Mouse (Mus musculus) liver, embryonic 14.5 days (tissue): ENCODE data around the gene Actb. TPM values are rescaled to one million over a fixed set of nuclear protein-coding genes. Genes with fewer than 3 reads are reported as not detected.

ENCODE experiments used
- ATAC-seq: fragments of 200-750 bp; cut with Nextera tagmentation; 2 replicates; pipeline ENCODE4 v1.8.0; 2017; ENCODE audit warnings: moderate number of reproducible peaks, mild to moderate bottlenecking, moderate library complexity; ENCODE audit not compliant: insufficient read depth
- DNase-seq, 3 experiments: peaks; one replicate each; pipeline ENCODE4 v3.0.0-alpha.2; 2012 to 2013; ENCODE audit warnings: low read depth in 3 of 3, low spot score in 3 of 3
- H3K27ac ChIP-seq: fragments of 300-500 bp; sonication (generic); 2 replicates; pipeline ENCODE4 v1.5.1; 2014; ENCODE audit warnings: moderate library complexity, mild to moderate bottlenecking, control low read depth, inconsistent platforms
- H3K27me3 ChIP-seq: fragments of 300-500 bp; sonication (generic); 2 replicates; pipeline ENCODE4 v1.6.1; 2014; ENCODE audit warnings: mild to moderate bottlenecking, low read length, moderate library complexity; ENCODE audit not compliant: control insufficient read depth, insufficient read depth
- H3K36me3 ChIP-seq: fragments of 300-500 bp; sonication (generic); replicated peaks from 2 replicates; pipeline ENCODE4 v1.6.1; 2014; ENCODE audit warnings: low read depth; ENCODE audit not compliant: control insufficient read depth, insufficient read depth
- H3K4me1 ChIP-seq, 2 experiments: fragments of 200-500 bp in 1 of 2; fragments of 300-500 bp in 1 of 2; sonication (generic) in 1 of 2; replicated peaks; 2 replicates each; pipeline ENCODE4 v1.6.1; 2012 to 2014; ENCODE audit warnings: antibody characterized with exemption in 1 of 2, inconsistent platforms in 1 of 2, low read length in 1 of 2; ENCODE audit not compliant: control insufficient read depth in 2 of 2, insufficient read depth in 2 of 2
- H3K4me2 ChIP-seq: fragments of 300-500 bp; sonication (generic); 2 replicates; pipeline ENCODE4 v1.6.1; 2014; ENCODE audit warnings: low read depth, mild to moderate bottlenecking, control low read depth, moderate library complexity
- H3K4me3 ChIP-seq, 2 experiments: fragments of 200-500 bp in 1 of 2; fragments of 300-500 bp in 1 of 2; sonication (generic) in 1 of 2; 2 replicates each; pipeline ENCODE4 v1.5.1; 2012 to 2014; ENCODE audit warnings: low read depth in 2 of 2, low read length in 2 of 2, mild to moderate bottlenecking in 2 of 2, control low read depth in 1 of 2, inconsistent platforms in 1 of 2, moderate library complexity in 1 of 2; ENCODE audit not compliant: insufficient read depth in 1 of 2
- H3K9ac ChIP-seq: fragments of 300-500 bp; sonication (generic); replicated peaks from 2 replicates; pipeline ENCODE4 v1.6.1; 2014; ENCODE audit warnings: mild to moderate bottlenecking, control low read depth, moderate library complexity
- H3K9me3 ChIP-seq: fragments of 300-500 bp; sonication (generic); 2 replicates; pipeline ENCODE4 v1.6.1; 2016; ENCODE audit warnings: low read length, mixed read lengths; ENCODE audit not compliant: control insufficient read depth
- CTCF ChIP-seq: IDR thresholded peaks from 2 replicates; pipeline ENCODE4 v1.5.1; 2016; ENCODE audit warnings: antibody characterized with exemption, low read depth, control low read depth
- EP300 ChIP-seq: IDR thresholded peaks from 2 replicates; pipeline ENCODE4 v1.6.1; 2016; ENCODE audit warnings: antibody characterized with exemption, low read depth
- WGBS: fragments of 180-500 bp; shearing (Covaris S2); extraction: QIAGEN DNeasy Blood & Tissue Kit; methylation state at CpG from one replicate; pipeline ENCODE4 v1.1.7; 2014; ENCODE audit not compliant: insufficient replicate concordance; 5-methylcytosine and 5-hydroxymethylcytosine counted together
- polyA plus RNA-seq, 2 experiments: library from polyadenylated mRNA; depleted of rRNA in 1 of 2; stranded (reverse) in 1 of 2; unstranded in 1 of 2; fragments of >200 nt; fragmentation: Nextera tagmentation in 1 of 2; extraction: Ambion mirVana in 1 of 2; gene quantifications; 2 replicates each; pipeline versions ENCODE4 v1.2.1 to v1.2.3; 2012 to 2014

Gene Actb
- polyA plus RNA-seq, 2 experiments: 920 to 7,802 TPM

GRCm38 (mm10) chr5:142944979-142945682, 38.6 kb upstream of the Actb start:
- H3K9ac ChIP-seq: no peak overlapping the region
- WGBS: 57% methylated on average over 8 of the region's 8 CpGs
- no peak overlapping the region for H3K4me3 ChIP-seq
- no peak overlapping the region for H3K4me2 ChIP-seq
- no peaks in the 10 kb centered on the region for H3K36me3 ChIP-seq
- H3K9me3 ChIP-seq: no peaks in the 10 kb centered on the region
- no peak for ATAC-seq
- no peak for DNase-seq
- TF ChIP-seq EP300 (no peak), CTCF (no peak)
- H3K27me3 ChIP-seq: no peaks in the 10 kb centered on the region
- peaks cover 0 to 2% of the 10 kb centered on the region in 2 experiments; a peak in 1 of 4 replicates for H3K4me1 ChIP-seq
- H3K27ac ChIP-seq: no peak overlapping the region

GRCm38 (mm10) chr5:142940393-142940792, 33.8 kb upstream of the Actb start:
- no peaks in the 10 kb centered on the region for H3K27me3 ChIP-seq
- no peak overlapping the region for H3K27ac ChIP-seq
- no peak overlapping the region for H3K4me3 ChIP-seq
- TF ChIP-seq CTCF (peak; percentile 64), EP300 (no peak)
- peaks cover 14 to 21% of the 10 kb centered on the region in 2 experiments for H3K4me1 ChIP-seq
- H3K4me2 ChIP-seq: no peak overlapping the region
- 44% methylated on average over 2 of the region's 2 CpGs for WGBS
- H3K9ac ChIP-seq: no peak overlapping the region
- no peaks in the 10 kb centered on the region for H3K36me3 ChIP-seq
- DNase-seq (no peak), ATAC-seq (no peak)
- H3K9me3 ChIP-seq: no peaks in the 10 kb centered on the region

- peak; percentile 26; the same call in 1 of the 2 replicates for ATAC-seq
- WGBS: 30% methylated on average over 19 of the region's 19 CpGs
These were observed 31.6 kb upstream of the Actb start for GRCm38 (mm10) chr5:142937956-142938727.

GRCm38 (mm10) chr5:142936336-142936719, 29.8 kb upstream of the Actb start:
- WGBS: 3% methylated on average over 17 of the region's 17 CpGs
- Histone ChIP-seq H3K9ac (peak overlapping the region; percentile 59), H3K36me3 (no peaks in the 10 kb centered on the region), H3K27ac (peak overlapping the region; percentile 74), H3K4me3 (peak overlapping the region; percentile 44 to 48), H3K27me3 (no peaks in the 10 kb centered on the region), H3K9me3 (no peaks in the 10 kb centered on the region), H3K4me1 (peaks cover 22 to 32% of the 10 kb centered on the region in 2 experiments), H3K4me2 (peak overlapping the region; percentile 81)
- ATAC-seq (peak; percentile 47), DNase-seq (peak in 1 of 3 experiments; percentile 64)
- TF ChIP-seq EP300 (no peak), CTCF (peak; percentile 100)

More at GRCm38 (mm10) chr5:142937956-142938727, 31.6 kb upstream of the Actb start:
- H3K4me2 ChIP-seq: peak overlapping the region; percentile 20
- no peak overlapping the region for H3K27ac ChIP-seq
- H3K36me3 ChIP-seq: no peaks in the 10 kb centered on the region
- no peaks in the 10 kb centered on the region for H3K27me3 ChIP-seq
- no peak for TF ChIP-seq EP300
- no peak for TF ChIP-seq CTCF
- H3K9me3 ChIP-seq: no peaks in the 10 kb centered on the region
- H3K4me3 ChIP-seq: peak overlapping the region in 1 of 2 experiments; percentile 29; a peak in 1 of 4 replicates
- H3K9ac ChIP-seq: no peak overlapping the region
- peak in 1 of 3 experiments; percentile 74 for DNase-seq
- H3K4me1 ChIP-seq: peaks cover 14 to 21% of the 10 kb centered on the region in 2 experiments
